Mouse (Mus musculus) spleen, adult 12 weeks (tissue): ENCODE results near the gene Olfr156.
"Not testable (repeated sequence)": the region's sequence is repeated elsewhere in the genome, so short reads cannot be mapped to it uniquely, and the experiment has no call there.

Experiments used
- DNase-seq: peaks from one replicate; pipeline ENCODE4 v3.0.0; 2022; ENCODE audit warnings: low spot score

Olfr156 gene

GRCm38 (mm10) chr4:43823845-43824337 is at the start of gene Olfr156:
Gene Olfr156 (minus strand): TSS chr4:43823895.
- no peak for DNase-seq

DNA sequence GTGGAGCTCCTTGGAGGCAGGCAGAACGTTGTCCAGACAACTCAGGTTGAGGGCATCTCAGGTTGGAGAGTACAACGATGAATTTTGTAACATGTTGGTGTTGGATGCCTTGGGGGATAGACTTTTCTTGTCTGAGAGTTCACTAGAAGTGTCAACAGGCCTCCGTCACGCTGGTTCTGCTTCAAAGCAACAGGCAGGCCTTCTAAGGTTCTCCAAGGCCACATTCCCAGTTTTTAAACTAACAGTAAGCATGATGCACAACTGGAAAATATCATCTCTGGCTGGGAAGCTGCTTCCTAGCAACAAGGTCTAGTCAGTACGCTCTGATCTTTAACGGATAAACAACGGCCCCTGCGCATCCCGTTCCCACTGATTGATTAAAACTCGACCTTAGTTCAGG is 46.1 kb upstream of the Olfr156 start:
- no peak for DNase-seq

GRCm38 (mm10) chr4:43863298-43863697 is 39.6 kb upstream of the Olfr156 start:
- no peak for DNase-seq

- DNase-seq, result peak; percentile 5
Observed at GRCm38 (mm10) chr4:43860744-43861519, 37.2 kb upstream of the Olfr156 start.

- no peak for DNase-seq
Observed at GRCm38 (mm10) chr4:43859886-43860285, 36.2 kb upstream of the Olfr156 start.

DNA sequence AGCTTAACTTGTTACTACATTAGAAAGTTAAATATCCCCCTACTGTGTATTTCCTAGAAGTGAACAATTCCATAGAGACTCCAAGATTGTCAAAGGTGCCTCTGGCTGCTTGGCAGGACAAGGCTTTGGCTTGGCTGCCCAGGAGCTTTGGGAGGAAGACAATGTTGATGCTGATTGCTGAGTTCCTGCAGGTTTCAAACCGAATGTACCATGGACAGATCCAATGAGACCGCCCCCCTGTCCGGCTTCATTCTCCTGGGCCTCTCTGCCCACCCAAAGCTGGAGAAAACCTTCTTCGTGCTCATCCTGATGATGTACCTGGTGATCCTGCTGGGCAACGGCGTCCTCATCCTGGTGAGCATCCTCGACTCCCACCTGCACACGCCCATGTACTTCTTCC is 30.4 kb upstream of the Olfr156 start:
- DNase-seq, result no peak

DNA sequence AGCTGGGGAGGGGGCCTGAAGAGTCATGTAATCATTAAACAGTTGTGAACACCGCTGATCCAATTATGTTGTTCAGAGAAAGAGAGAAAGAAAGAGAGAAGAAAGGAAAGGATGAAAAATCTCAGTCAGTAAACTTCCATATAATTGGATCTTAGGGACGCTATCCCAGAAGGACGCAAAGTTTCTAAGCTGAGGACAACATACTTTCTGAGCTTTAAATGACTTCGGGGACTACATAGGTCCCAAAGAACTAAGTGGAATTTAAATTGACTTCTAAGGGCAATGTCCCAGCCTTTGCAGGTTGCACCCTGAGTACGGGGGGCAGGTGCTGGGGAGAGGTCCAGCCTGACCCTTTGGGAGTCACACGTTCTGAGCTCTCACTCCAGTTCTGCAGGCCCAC is 27.6 kb upstream of the Olfr156 start, which contains the start of gene Olfr155:
Gene Olfr155, plus strand, starts transcription at position 301 of the 400 bp plus-strand sequence.
- DNase-seq, result no peak

- no peak for DNase-seq
Observed at GRCm38 (mm10) chr4:43840101-43840500, 16.4 kb upstream of the Olfr156 start, which contains the start of gene Olfr157. Gene Olfr157 (minus strand): TSS chr4:43840201.

- DNase-seq, result no peak
Observed at GRCm38 (mm10) chr4:43838326-43838725, 14.6 kb upstream of the Olfr156 start.

- DNase-seq, result no peak
Observed at GRCm38 (mm10) chr4:43834749-43835148, 11.1 kb upstream of the Olfr156 start.

DNA sequence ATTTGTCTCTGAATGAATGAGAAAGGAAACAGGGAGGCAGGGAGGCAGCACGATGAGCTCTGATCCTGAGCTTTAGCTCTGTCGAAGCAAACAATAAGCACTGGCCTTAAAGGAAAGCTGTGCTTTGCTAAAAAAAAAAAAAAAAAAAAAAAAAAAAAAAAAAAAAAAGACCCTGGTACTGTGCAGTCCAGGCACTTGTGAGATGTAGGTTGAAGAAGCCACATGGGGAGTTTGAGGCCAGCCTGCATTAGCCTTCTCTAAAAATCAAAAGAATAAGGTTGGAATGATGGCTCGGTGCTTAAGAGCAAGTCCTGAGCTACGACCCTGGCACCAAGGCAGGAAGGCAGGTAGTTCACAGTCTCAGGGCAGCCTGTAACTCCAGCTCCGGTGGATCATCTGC is 10.1 kb upstream of the Olfr156 start:
- DNase-seq, result no peak

DNA sequence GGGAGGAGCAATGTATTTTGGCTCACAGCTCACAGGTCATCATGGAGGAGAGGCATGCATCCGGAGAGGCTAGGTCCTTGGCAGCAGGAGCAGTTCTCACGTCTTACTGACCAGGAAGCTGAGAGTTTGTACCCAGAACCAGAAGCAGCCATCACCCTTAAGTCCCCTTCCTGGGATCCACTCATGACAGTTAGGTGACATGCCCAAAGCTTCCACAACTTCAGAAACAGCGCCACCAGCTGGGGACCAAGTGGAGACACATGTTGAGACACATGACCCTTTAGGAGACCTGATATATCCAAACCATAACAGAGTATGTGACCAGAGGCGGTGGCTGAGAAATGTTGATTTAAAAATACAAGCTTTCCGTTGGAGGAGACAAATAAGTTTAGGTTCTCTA is 8.3 kb upstream of the Olfr156 start:
- no peak for DNase-seq

DNA sequence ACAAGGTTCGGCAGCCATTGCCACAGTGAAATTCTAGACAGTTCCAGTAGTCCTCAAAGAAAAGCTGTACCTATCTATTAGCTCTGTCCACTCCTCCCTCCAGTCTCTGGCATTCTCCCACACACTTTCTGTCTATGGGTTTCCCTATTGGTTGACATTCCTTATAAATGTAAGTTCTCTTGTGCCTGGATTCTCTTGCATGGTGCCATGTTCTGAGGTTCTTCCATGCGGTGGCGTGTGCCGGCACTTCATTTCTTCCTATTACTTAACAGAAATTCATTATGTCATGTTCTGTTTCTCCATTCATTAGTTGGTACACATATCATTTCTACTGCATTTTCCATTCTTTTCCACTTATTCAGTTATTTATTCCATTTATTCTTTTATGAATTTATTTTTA is 5.1 kb upstream of the Olfr156 start:
- no peak for DNase-seq

- DNase-seq, result no peak
Observed at GRCm38 (mm10) chr4:43822896-43823550, 672 bp downstream of the Olfr156 start.

- DNase-seq, result no peak
Observed at GRCm38 (mm10) chr4:43798936-43799335, 24.8 kb downstream of the Olfr156 start.

GRCm38 (mm10) chr4:43795844-43796243 is 27.9 kb downstream of the Olfr156 start:
- not testable (repeated sequence) for DNase-seq

DNA sequence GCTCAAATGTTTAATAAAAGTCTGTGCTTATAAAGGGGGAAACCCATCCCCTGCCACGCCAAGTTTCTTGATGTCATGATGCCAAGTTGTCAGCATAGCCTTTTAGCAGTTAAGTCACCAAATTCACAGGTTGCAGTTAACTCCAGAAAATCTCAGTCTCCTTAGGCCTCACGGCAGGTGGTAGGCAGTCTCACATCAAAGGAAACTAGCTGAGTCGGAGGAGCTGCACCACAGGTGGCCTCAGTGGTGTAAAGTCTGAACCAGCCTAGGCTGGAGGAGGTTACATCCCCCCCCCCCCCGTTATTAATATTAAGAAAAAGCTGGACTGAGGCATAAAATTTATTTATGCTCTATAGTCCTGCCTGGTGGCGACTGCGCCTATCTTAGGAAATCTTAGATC is 28.4 kb downstream of the Olfr156 start:
- DNase-seq, result no peak

GRCm38 (mm10) chr4:43772304-43772703 is 51.4 kb downstream of the Olfr156 start:
- no peak for DNase-seq

DNA sequence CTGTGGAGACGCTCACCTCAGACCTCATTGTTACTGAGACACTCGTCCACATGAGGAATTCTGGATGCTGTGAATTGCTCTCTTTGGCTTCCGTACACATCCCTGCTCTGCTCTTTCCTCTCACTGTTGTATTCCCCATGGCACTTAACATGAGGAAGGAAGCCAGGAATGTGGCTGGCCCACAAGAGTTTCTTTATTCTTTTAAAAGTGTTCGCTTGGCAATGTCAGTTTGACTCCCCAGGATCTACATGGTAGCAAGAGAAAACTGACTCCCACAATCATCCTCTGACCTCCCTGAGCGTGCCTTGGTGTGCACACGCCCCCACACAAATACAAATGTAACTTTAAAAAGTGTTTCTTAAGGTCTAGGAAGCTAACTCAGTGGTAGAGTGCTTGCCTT is 52.1 kb downstream of the Olfr156 start:
- DNase-seq, result no peak

GRCm38 (mm10) chr4:43770909-43771308 is 52.8 kb downstream of the Olfr156 start, which contains the start of gene Olfr159:
Gene Olfr159 (minus strand): TSS chr4:43771009.
- no peak for DNase-seq
